ENCODE assay signal across 8 mouse cellular contexts in the genomic region with DNA sequence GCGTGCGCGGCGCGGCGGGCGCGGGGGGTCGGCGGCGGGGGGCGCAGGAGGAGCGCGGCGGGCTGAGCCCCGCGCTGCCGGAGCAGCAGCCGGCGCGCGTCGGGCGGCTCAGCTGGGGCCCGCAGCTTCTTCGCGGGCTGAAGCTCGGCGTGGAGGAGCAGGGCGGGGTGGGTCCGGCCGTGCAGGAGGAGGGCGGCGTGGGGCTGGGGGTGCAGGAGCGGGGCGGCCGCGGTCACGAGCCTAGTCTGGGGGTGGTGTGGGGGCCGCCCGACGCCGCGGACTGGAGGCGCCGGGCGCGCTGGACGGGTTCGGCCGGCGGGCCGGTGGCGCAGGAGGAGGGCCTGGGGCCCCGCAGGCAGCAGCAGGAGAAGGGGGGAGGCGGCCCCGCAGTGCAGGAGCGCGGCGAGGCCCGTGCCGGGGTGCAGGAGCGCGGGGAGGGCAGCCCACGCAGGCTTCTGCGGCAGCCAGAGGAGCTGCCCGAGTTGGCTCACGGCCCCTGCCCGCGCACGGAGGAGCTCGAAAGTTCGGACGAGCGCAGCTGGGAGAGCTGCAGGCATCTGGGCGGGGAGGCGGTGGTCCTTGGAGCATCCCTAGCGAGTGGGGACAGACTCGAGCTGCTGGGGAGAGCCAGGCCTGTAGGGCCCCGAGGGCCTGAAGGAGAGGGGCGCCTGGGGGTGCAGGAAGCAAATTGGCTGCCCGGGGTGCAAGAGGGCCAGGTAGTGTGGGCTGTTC. TPM values are rescaled to one million over a fixed set of nuclear protein-coding genes. Genes with fewer than 3 reads are reported as not detected.
DNase-seq lines count a peak whose midpoint lies in the region; ATAC-seq and TF ChIP-seq lines count a peak whose summit lies in the region.

No protein-coding gene starts in this region.

- H3K4me1 ChIP-seq in MEL (ENCODE audit: control insufficient read depth in 1 of 2, insufficient read depth in 2 of 2, low read length in 2 of 2), result peaks cover 2 to 10% of the 10 kb centered on the region in 2 experiments; a peak in 3 of 4 replicates
- H3K4me1 ChIP-seq in heart, embryonic 11.5 days (ENCODE audit: control insufficient read depth, insufficient read depth, low read length), result peaks cover 22% of the 10 kb centered on the region
- H3K4me1 ChIP-seq in kidney, postnatal 0 days (replicated peaks; ENCODE audit: insufficient read depth, low read length), result peaks cover 4% of the 10 kb centered on the region
- H3K4me1 ChIP-seq in small intestine, adult 2 months (ENCODE audit: control insufficient read depth, insufficient read depth, insufficient read length, low read length), result peaks cover 16% of the 10 kb centered on the region

- no peak for TF ChIP-seq EP300 in MEL (IDR thresholded peaks at IDR 0.05; ENCODE audit: low read depth in 1 of 2, low read length in 2 of 2)

- H3K27me3 ChIP-seq in MEL (ENCODE audit: control insufficient read depth in 1 of 2, insufficient read depth in 2 of 2, low read length in 2 of 2), result no peaks in the 10 kb centered on the region
- H3K27me3 ChIP-seq in heart, embryonic 11.5 days (ENCODE audit: control insufficient read depth, insufficient read depth, low read length), result no peaks in the 10 kb centered on the region
- no peaks in the 10 kb centered on the region for H3K27me3 ChIP-seq in kidney, postnatal 0 days (ENCODE audit: insufficient read depth, low read length)
- H3K27me3 ChIP-seq in small intestine, adult 2 months (ENCODE audit: control insufficient read depth, insufficient read depth, low read length), result no peaks in the 10 kb centered on the region; the same call in 1 of the 2 replicates

- H3K79me2 ChIP-seq in MEL (ENCODE audit: control insufficient read depth, insufficient read depth, low read length, poor library complexity), result peaks cover 19% of the 10 kb centered on the region

- 0 out of 4 replicates have a peak, but pooled peaks cover 0 to 5% of the 10 kb centered on the region in 2 experiments for H3K36me3 ChIP-seq in MEL (ENCODE audit: control insufficient read depth in 1 of 2, insufficient read depth in 2 of 2, low read length in 2 of 2)
- H3K36me3 ChIP-seq in heart, embryonic 11.5 days (ENCODE audit: control insufficient read depth, insufficient read depth, low read length), result no peaks in the 10 kb centered on the region
- no peaks in the 10 kb centered on the region for H3K36me3 ChIP-seq in kidney, postnatal 0 days (ENCODE audit: insufficient read depth, low read length)
- no peaks in the 10 kb centered on the region for H3K36me3 ChIP-seq in small intestine, adult 2 months (ENCODE audit: control insufficient read depth, insufficient read depth, low read length)

- no peak; a peak in 1 of 6 replicates for TF ChIP-seq CTCF in MEL (IDR thresholded peaks at IDR 0.05 in 2 of 3, conservative IDR thresholded peaks at IDR 0.05 in 1 of 3; ENCODE audit: control insufficient read depth in 1 of 3, insufficient read depth in 1 of 3, low read depth in 2 of 3, low read length in 3 of 3, poor library complexity in 1 of 3, severe bottlenecking in 1 of 3)
- TF ChIP-seq CTCF in kidney, postnatal 0 days (IDR thresholded peaks at IDR 0.05; ENCODE audit: low read depth), result no peak
- no peak for TF ChIP-seq CTCF in small intestine, adult 2 months (IDR thresholded peaks at IDR 0.05; ENCODE audit: extremely low read depth, insufficient read length, insufficient replicate concordance, low read depth, low read length)

- no peaks in the 10 kb centered on the region for H3K9me3 ChIP-seq in MEL (replicated peaks; ENCODE audit: insufficient read depth, low read length)
- H3K9me3 ChIP-seq in heart, embryonic 11.5 days (replicated peaks; ENCODE audit: control insufficient read depth, low read length), result no peaks in the 10 kb centered on the region
- no peaks in the 10 kb centered on the region for H3K9me3 ChIP-seq in kidney, postnatal 0 days (replicated peaks; ENCODE audit: low read length)

- H3K9ac ChIP-seq in MEL (ENCODE audit: control insufficient read depth, low read depth, low read length, poor library complexity, severe bottlenecking), result peak overlapping the region; percentile 80
- H3K9ac ChIP-seq in heart, embryonic 11.5 days (ENCODE audit: low read depth, low read length), result peak overlapping the region; percentile 90
- H3K9ac ChIP-seq in kidney, postnatal 0 days (ENCODE audit: low read depth, low read length), result peak overlapping the region; percentile 93

- peak overlapping the region; percentile 58 to 81 for H3K4me3 ChIP-seq in MEL (ENCODE audit: control insufficient read depth in 1 of 2, insufficient read depth in 1 of 2, low read depth in 2 of 2, low read length in 2 of 2)
- peak overlapping the region; percentile 95 for H3K4me3 ChIP-seq in heart, embryonic 11.5 days (ENCODE audit: low read depth, low read length)
- peak overlapping the region; percentile 83 for H3K4me3 ChIP-seq in kidney, postnatal 0 days (replicated peaks; ENCODE audit: low read depth, low read length)
- peak overlapping the region; percentile 82 for H3K4me3 ChIP-seq in small intestine, adult 2 months (ENCODE audit: low read depth, low read length)

- WGBS in heart, embryonic 11.5 days (ENCODE audit: insufficient replicate concordance), result 2% methylated on average over 67 of the region's 82 CpGs
- under 1% methylated on average over 54 of the region's 82 CpGs for WGBS in kidney, postnatal 0 days
- 3% methylated on average over 73 of the region's 82 CpGs for WGBS in small intestine, adult 2 months

- TF ChIP-seq POLR2A in MEL (IDR thresholded peaks at IDR 0.05; ENCODE audit: control insufficient read depth in 1 of 2, insufficient read depth in 1 of 2, low read depth in 1 of 2, low read length in 2 of 2, poor library complexity in 1 of 2), result no peak
- TF ChIP-seq POLR2A in small intestine, adult 2 months (IDR thresholded peaks at IDR 0.05; ENCODE audit: low read depth, low read length), result no peak

- no peak for TF ChIP-seq RAD21 in MEL (IDR thresholded peaks at IDR 0.05; ENCODE audit: low read depth, low read length)

- ATAC-seq in heart, embryonic 11.5 days (replicated peaks; ENCODE audit: insufficient number of reproducible peaks, low FRiP score, low TSS enrichment), result peak; percentile 70
- peak; percentile 76 for ATAC-seq in kidney, postnatal 0 days (replicated peaks; ENCODE audit: low FRiP score, low read depth)

- H3K4me2 ChIP-seq in heart, embryonic 11.5 days, result peak overlapping the region; percentile 97
- peak overlapping the region; percentile 94 for H3K4me2 ChIP-seq in kidney, postnatal 0 days (ENCODE audit: low read length)

- peak overlapping the region; percentile 25 for H3K27ac ChIP-seq in MEL (ENCODE audit: control insufficient read depth, low read depth, low read length)
- peak overlapping the region; percentile 64 for H3K27ac ChIP-seq in heart, embryonic 11.5 days (ENCODE audit: low read depth, low read length)
- H3K27ac ChIP-seq in kidney, postnatal 0 days, result peak overlapping the region; percentile 76
- H3K27ac ChIP-seq in small intestine, adult 2 months (ENCODE audit: insufficient read depth, low read depth, low read length), result no peak overlapping the region

- peak; percentile 63 to 82 for DNase-seq in adrenal gland, adult (ENCODE audit: inconsistent age in 2 of 2, low spot score in 1 of 2)
- no peak for DNase-seq in adrenal gland, adult 8-10 months
- no peak for DNase-seq in MEL (ENCODE audit: low read depth, low spot score)
- peak; percentile 40 to 50 for DNase-seq in cerebellum, postnatal 36 days
- peak; percentile 61 for DNase-seq in kidney, postnatal 0 days (ENCODE audit: low spot score)
- peak; percentile 45 for DNase-seq in lung, postnatal 14 days

TF ChIP-seq in MEL, 35 proteins besides CTCF, POLR2A, EP300 and RAD21:
- TF ChIP-seq MEF2A (IDR thresholded peaks at IDR 0.05; ENCODE audit: extremely low read depth, insufficient replicate concordance, low read depth, low read length, poor library complexity, severe bottlenecking) (no peak), CHD1 (IDR thresholded peaks at IDR 0.05; ENCODE audit: low read depth, low read length) (0 out of 2 replicates have a peak, but pooled peaks have one; percentile 39), JUND (IDR thresholded peaks at IDR 0.05; ENCODE audit: low read depth, low read length) (no peak)

RNA-seq across cellular contexts. Expression of gene Tnk2, which starts 0.6 kb away (rescaled TPM):
- total RNA-seq in adrenal gland, adult 8-10 months (2022), result 10 to 100 TPM; 33.0 to 66.6 (median 48.3) TPM
- 30.3 and 34.8 TPM in 2 replicates for total RNA-seq in MEL (2012; rRNA removed)
- 10 to 100 TPM in 1 of 2 experiments, not detected in 1; 77.0 TPM for polyA plus RNA-seq in MEL (2012; ENCODE audit: insufficient read depth in 1 of 2, insufficient read length in 2 of 2, low read depth in 1 of 2, low replicate concordance in 2 of 2, missing spikeins in 1 of 2)
- polyA plus RNA-seq in heart, embryonic 11.5 days (2014; fragmentation: Nextera tagmentation; extraction: Ambion mirVana), result 6.9 and 7.8 TPM in 2 replicates
- polyA plus RNA-seq in kidney, postnatal 0 days (2015; fragmentation: Nextera tagmentation; extraction: Ambion mirVana), result 8.4 and 8.5 TPM in 2 replicates
- 57.5 and 97.6 TPM in 2 replicates for polyA plus RNA-seq in small intestine, adult 2 months (2012; rRNA removed)

RNA-seq across cellular contexts. Expression of gene Tfrc, which starts 35.5 kb away (rescaled TPM):
- total RNA-seq in adrenal gland, adult 8-10 months (2022), result 10 to 100 TPM; 17.5 to 46.5 (median 26.6) TPM
- total RNA-seq in MEL (2012; rRNA removed), result 156 and 234 TPM in 2 replicates
- 100 to 1,000 TPM in 1 of 2 experiments, 10 to 100 TPM in 1; 90.9 to 106 TPM for polyA plus RNA-seq in MEL (2012; ENCODE audit: insufficient read depth in 1 of 2, insufficient read length in 2 of 2, low read depth in 1 of 2, low replicate concordance in 2 of 2, missing spikeins in 1 of 2)
- 66.7 and 69.2 TPM in 2 replicates for polyA plus RNA-seq in heart, embryonic 11.5 days (2014; fragmentation: Nextera tagmentation; extraction: Ambion mirVana)
- 37.0 and 43.9 TPM in 2 replicates for polyA plus RNA-seq in kidney, postnatal 0 days (2015; fragmentation: Nextera tagmentation; extraction: Ambion mirVana)
- polyA plus RNA-seq in small intestine, adult 2 months (2012; rRNA removed), result 1.9 and 3.0 TPM in 2 replicates

Comparison
In these comparisons a context has a peak if more than half of its experiments do, and no peak if none do; other contexts are left out.
1. DNase-seq: peak in adrenal gland, adult (2 of 2), cerebellum, postnatal 36 days (2 of 2), kidney, postnatal 0 days (single experiment) and lung, postnatal 14 days (single experiment); none in adrenal gland, adult 8-10 months (single experiment) and MEL (single experiment).
2. Peak in every context shown above with its lines, with median percentiles within 50 percentile points of each other: H3K4me3 ChIP-seq and H3K9ac ChIP-seq.